Mouse (Mus musculus): ENCODE results near the gene Csnk1e.

Csnk1e gene

DNA sequence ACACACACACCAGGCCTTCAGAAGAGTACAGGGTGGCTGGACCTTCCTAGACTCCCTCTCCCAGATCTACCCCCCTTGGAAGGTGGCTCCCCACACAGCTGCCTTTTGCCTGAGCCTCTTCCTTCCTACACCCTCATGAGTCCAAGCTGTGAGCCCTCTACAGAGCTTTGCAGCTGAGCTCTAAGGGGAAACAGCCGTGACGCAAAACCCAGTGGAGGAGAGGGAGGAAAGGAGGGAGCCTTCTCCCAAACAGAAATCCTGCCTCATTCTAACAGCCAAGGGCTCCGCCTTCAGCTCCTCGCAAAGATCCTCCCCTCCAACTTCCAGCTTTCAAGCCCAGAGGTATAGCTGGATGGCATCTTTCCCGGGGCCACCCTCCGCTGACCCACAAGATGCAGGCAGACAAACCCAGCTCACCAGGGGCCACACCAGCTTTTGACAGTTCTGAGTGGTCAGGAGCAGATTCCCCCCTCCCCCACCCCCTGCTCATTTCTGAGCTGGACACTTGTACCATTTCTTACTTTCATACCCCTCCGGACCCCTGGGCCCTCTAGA, 11.4 kb downstream of the Csnk1e start:
- CTCF ChIA-PET, result no interaction called here

DNA sequence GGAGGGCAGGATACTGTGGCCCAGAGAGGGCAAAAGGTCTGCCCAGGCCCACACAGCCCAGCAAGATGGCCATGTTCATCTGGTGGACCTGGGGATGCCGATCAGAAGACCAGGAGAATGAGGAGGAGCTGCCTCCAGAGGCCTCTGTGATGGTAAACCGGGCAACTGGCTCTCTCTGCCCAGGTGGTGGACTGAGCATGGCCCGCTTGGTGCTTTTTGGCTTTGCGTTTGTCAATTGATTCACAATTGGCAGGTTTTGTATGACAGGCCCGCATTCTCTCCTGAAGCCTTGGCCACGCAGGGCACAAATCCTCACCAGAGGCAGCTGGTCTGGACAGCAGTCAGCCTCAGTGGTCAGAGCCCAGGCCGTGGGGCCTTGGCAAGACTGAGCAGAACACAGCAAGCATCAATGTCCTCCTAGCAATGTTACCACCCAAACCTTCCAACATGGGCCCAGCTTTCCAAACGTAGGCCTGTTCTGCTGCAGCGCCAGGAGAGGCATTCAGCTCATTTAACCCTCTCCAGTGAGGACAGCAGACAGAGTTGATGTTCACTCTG, 12.3 kb downstream of the Csnk1e start:
- CTCF ChIA-PET, result interaction anchor here (0.6 kb wide), 1 partner anchor 208 kb away, joined by 3 read pairs; no protein-coding TSS in a partner anchor

DNA sequence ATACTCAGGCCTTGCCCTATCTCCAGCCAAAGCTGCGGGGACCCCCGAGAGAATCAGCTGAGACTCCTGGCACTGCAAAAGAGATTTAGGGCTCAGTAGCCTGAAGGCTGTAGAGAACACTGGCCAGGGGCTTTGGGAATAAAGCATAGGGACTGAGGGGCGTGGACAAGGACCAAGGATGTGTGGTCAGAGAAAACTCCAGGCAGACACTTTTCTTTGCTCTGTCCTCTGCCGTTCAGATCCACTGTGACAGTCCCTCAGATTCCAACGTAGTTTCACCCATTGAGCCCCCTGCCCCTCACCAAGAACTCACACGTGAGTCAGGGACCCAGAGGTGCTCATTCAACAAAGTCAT, 13.1 kb downstream of the Csnk1e start:
- CTCF ChIA-PET, result interaction anchor here (0.5 to 0.6 kb wide), 2 partner anchors 14 to 208 kb away, joined by 3 to 4 read pairs; no protein-coding TSS in a partner anchor

DNA sequence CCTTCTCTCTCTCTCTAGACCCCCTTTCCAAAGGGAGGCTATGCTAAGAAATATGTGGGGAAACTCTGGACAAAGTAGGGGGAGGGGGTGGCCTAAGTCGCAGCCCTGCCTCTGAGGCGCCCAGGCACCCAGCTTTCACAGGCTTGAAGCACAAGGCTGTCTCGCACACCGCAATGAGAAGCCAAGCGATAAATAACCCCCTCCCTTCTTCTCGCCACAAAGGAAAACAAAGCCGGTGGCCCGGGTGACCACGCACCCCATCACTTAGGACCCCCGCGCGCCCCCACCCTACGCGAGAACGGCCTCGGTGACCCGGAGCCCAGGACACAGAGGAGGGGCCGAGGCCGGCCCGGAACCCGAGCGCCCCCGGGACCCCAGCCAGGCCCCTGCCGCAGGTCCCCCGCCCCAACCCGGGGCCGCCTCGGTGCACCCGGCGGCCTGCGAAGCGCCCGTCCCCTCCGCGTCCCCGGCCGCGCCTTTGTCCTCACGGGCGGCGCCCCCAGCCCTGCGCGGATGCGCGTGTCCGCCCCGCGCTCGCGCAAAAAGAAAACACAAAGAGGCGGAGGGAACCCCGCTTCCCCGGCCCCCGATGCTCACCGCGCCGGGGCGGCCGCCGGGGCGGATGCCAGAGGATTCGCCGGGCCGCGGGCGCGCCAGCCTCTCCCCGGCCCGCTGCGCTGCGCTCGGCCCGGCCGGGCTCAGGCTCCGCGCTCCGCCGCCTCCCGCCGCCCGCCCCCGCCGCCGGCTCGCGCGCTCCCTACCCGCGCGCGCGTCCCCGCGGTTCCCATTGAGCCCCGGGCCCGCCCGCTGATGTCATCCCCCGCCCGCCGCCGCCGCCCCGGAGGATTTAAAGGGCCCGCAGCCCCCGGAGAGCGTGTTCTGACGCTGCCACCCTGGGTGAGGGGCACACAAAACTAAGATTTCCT, 13.8 kb downstream of the Csnk1e start:
- CTCF ChIA-PET, result interaction anchor here (0.5 kb wide), 1 partner anchor 14 kb away, joined by 4 read pairs; no protein-coding TSS in a partner anchor

DNA sequence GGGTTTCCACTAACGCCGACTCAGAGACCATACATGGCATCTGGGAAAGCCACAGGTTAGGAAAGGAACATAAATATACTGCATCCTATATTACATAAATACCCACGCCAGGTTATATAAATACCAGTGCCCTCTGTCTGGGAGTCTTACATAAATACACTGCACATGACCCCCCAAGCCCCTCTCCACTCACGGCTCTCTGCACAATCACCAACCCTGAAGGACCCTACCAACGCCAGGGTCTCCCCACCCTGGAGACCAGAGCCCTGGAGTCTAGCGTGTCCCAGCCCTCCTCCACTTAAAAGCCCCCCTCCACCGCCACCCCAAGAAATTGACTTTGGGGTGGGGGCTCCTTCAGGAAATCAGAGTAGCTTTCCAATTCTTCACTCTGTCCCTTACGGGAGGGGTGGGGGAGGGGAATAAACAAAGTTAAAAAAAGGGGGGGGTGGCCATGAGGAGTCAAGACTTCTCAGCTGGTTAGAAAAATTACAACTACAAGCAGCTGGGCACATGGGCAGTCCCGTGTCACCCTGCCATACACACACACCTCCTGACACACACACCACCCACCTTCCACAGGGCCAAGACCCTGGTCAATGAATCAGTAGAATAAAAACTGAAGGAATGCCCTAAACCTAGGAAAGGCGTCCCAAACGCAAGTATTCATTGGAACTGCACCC, 14.6 kb downstream of the Csnk1e start:
- CTCF ChIA-PET, result interaction anchor here (0.7 kb wide), 1 partner anchor 158 kb away, joined by 3 read pairs; no protein-coding TSS in a partner anchor

DNA sequence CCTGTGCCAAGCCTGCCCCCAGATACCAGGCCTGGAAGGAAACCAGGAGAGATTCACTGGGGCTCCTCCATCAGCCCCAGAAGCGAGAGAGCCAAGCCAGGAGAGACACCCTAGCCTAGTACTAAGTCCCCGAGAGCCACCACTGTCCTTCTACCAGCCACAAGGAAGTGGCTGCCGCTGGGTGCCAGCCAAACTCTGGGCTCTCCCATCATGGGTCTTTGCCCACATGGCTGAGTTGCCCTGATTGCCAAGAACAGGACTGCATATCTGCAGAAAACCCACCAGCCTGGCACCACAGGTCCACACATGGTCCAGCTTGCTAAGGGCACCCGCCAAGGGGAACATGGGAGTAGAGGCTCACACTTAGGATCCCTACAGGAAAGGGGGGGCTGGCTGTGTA, 15.1 kb downstream of the Csnk1e start:
- CTCF ChIA-PET, result interaction anchor here (0.7 kb wide), 1 partner anchor 157 kb away, joined by 3 read pairs; no protein-coding TSS in a partner anchor

DNA sequence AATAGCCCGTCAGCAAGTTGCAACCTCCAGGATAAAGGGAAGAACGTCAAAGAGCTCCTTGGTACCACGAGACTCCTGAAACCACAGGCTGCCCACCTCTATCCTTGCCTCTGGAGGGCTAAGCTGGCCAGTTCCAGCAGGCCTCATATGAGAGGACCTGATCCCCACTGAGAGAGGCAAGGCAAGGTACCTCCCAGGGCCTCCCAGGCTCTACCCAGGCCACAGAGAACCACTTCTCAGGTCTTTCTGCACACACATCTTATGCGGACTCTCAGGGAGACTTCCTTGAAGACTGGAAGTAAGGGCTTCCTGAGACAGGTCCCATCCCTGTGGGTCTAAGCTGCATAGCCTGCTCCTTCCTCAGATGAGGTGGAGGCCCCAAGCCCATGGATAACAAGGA, 16.0 kb downstream of the Csnk1e start:
- CTCF ChIA-PET, result no interaction called here

DNA sequence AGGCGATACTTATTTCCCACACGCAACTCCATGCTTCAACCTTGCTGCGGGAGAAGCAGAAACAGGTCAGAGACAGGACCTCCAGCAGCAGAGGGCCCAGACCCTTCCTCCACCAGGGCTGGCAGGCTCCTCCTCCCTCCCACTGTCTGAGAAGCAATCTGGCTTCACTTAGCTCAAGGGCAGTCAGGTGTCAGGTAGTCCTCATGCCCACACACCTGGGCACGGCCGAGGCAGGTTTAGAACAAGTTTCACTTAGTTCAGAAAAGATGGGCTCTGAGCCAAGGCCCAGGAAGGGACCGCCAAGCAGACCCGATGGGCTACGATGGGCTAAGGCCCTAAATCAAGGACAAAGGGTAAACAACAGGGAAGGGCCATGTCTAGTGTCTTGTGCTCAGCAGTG, 16.6 kb downstream of the Csnk1e start:
- CTCF ChIA-PET, result no interaction called here

DNA sequence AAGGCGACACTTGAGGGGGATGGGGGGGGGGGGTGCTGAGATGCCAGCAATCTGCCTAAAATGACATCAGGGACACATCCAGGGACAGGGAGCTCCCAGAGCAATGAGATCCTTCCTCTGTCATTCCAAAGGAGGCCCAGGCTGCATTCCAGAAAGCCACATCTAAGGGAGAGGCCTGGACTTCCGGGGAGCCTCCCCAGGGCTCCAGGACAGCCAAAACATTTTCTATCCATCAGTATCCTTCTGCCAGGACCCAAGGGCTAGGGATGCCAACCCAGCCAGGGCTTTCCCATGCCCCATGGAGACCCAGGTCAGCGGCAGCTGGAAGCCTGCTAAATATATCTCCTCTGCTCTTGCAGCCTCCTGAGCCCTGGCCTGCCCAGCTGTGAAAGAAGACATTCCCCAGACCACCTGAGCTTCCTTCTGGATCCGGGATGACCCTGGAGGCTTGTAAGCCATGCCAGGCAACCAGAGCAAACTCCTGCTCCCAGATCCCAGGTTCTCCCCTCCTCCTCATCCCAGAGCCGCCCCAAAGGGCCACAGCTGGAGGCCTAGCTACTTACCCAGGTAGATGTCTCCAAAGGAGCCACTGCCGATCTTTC, 17.1 kb downstream of the Csnk1e start:
- CTCF ChIA-PET, result no interaction called here

DNA sequence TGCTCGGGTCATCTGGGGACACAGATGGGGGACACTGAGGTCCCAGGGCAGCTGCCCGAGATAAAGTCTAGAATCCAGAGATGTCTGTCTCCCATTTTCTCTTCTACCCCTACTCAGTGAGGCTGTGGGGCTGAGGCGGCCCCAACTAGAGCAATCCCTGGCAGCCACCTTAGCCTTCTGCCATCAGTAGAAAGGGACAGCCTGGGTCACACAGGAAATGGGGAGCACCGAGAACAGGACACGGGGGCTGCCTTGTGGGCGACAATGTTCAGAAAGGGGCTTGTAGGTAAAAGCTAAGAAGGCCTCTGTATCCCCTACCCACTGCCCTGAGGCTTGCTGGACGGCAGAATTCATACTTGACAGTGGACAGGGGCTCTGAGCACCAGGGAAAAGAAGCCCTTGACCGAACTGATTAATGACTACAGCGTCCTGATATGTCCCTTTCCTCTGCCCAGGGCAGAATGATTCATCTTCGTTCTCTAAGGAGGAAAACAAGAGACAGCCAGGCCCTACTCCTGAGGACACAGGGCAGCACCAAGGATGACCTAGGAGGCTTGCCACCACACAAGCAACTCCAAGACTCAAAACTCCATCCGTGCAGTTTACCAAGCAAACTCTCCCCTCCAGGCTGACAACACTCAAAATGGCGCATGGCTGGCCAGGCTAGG, 17.7 kb downstream of the Csnk1e start:
- CTCF ChIA-PET, result no interaction called here

DNA sequence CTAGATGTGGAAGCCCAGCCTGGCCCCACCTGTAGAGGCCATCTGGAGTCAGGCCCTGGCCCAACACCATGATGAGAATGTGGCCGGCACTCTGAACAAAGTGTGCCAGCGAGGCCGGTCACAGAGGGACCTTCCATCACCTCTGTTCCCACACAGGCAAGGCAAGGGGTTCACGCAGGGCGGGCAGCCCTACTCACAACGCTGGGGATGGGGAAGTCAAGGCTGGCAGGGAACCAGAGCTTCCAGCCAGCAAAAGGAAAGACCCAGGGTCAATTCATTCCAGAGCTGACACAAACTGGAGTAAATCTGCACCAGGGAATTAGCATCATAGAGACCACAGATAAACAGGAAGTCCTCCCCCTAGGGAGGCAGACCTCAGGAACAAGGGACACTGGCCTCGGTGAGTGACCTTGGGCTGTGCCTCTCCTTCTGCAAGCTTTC, 18.9 kb downstream of the Csnk1e start:
- CTCF ChIA-PET, result interaction anchor here (0.5 kb wide), 1 partner anchor 115 kb away, joined by 7 read pairs; no protein-coding TSS in a partner anchor

DNA sequence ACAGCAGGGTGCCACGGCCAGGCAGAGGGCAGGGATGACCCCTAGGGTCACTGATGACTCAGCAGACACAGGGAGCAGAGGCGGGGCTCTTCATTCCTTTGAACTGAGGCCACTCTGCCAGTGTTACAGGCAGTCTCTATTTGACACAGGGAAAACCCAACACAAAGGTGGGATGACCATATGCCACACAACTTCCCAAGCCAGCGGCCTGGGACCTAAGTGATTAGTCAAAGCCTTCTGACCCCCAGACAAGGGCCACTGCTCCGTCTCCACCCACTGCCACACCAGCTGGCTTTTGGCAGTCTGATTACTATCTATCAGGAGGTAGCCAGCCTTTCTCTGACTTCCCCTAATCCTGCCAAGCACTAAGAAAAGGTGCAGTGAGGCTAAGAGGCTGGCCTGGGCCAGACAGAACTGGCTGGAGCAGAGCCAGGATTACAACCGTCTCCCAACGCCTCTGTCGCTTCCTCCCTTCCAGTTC, 20.1 kb downstream of the Csnk1e start:
- CTCF ChIA-PET, result no interaction called here

DNA sequence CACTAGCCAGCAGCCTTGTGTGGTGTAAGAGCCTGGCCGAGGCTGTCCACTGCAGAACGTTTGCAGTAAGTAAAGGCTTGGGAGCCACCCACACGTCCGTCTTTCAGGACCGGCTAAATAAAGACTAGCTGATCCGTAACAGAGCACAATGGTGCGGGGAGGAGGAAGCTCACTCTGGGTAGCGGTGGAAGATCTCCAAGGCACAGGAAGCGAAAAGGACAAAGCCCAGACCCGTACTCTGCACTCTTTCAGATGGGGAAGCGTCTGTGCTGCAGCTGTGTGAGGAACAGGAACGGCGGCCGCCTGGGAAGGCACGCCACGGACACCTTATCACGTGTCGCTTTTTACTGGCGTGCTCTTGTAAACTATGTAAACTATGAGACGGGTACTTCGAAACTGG, 22.5 kb downstream of the Csnk1e start:
- CTCF ChIA-PET, result no interaction called here

DNA sequence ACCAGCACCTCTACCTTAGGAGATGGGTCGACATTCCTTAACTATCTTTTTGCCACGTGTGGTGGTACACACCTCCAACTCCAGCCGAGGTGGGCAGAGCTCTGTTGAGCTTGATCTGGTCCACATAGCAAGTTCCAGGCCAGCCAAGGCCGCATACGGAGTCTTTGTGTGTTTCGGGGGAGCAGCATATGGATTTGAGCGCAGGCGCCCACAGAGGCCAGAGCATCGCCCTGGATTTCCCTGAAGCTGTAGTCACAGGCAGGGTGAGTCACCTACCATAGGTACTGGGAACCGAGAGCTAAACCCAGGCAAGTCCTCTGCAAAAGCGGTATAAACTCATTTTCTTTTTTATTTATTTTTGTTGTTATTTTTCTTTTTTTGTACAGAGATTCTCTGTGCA, 23.0 kb downstream of the Csnk1e start:
- CTCF ChIA-PET, result interaction anchor here (1.1 kb wide), 1 partner anchor 28 kb away, joined by 6 read pairs; no protein-coding TSS in a partner anchor

DNA sequence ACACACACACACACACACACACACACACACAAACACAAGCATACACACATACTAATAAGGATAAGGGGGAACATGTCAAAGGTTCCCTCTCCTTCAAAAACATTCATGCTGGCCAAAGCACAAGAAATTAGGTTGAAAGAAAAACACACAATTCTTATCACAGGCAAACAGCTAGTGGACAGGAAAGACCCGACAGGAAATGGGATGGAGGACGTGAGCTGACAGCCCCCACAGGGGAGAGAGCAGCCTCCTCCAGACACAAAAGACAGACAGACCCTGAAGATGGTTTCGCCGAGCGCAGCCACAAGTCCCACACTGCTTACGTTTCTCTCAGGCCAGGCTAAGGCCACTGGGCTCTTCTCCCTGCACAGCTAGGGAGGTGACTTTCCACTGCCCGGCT, 23.4 kb downstream of the Csnk1e start:
- CTCF ChIA-PET, result interaction anchor here (1.1 kb wide), 1 partner anchor 27 kb away, joined by 6 read pairs; no protein-coding TSS in a partner anchor

DNA sequence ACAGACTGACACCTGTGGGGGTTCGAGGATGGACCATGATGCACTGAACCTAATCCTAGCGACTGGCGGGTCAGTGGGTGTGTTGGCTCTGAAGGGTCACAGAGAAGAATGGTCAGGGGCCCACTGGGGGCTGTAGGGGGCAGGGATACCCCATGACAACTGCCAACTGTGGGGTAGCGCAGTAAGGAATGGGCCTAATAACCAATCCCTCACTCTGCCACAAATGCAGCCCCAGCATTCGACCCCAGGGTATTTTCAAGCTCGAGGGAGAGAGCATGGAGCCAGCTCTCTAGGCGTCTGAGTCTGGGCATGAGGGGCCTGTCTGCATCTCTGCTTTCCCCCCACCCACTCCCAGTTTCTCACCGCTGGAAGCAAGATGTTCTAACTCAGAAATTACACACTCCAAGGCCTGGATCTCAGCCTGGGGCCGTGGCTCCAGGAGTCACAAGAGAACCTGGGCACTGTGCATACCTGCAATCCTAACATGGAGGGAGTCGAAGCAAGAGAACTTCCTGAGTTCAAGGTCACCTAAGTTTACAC, 24.8 kb downstream of the Csnk1e start:
- CTCF ChIA-PET, result no interaction called here

DNA sequence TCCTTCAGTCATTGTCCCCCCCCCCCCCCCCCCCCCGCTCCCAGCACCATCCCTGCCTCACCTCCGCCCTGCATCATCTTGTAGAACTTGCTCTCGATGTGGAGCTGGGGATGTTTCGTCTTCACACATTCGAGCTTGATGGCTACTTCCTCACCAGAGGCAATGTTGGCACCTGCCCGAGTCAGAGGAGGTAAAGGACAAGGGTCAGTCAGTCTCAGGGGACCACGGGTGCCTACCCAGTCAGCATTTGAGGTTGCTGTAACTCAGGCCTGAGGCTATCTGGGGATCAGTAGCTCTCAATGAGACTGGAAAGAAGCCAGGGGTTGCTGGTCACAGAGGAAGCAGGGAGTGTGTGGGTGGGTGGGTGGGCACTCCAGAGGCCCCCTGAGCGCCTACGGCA, 25.4 kb downstream of the Csnk1e start:
- CTCF ChIA-PET, result no interaction called here

DNA sequence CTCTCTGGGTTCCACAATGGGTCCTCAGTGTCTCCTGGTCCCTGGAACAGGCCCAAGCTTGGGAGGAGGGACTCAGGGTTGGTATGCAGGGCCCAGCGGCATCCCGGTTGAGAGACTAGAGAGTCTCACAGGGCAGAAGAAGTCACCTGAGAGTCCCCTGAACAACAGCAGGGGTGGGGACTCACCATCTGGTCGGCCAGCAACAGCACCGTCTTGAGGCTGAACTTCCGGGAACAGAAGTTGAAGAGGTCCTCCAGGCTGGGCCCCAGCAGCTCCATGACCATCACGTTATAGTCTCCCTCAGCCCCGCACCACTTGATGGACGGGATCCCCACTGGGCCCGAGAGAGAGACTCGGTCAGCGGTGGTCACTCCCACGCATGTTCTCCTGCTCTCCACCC, 25.8 kb downstream of the Csnk1e start:
- CTCF ChIA-PET, result no interaction called here

DNA sequence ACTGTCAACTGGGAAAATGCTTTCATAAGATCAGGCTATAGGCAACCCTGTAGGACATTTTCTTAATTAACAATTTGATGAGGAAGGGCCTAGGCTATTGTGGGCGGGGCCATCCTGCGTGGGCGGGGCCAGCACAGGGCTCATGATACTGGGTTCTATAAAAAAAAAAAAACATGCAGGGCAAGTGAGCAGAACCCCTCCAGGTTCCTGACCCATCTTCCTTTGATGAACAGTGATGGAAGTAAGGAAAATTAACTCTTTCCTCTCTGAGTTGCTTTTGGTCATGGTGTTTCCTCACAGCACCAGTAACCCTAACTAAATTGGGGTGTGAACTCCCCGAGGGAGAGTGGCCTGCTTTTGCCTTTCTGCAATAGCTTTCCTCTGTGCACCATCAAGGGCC, 26.8 kb downstream of the Csnk1e start:
- CTCF ChIA-PET, result no interaction called here

DNA sequence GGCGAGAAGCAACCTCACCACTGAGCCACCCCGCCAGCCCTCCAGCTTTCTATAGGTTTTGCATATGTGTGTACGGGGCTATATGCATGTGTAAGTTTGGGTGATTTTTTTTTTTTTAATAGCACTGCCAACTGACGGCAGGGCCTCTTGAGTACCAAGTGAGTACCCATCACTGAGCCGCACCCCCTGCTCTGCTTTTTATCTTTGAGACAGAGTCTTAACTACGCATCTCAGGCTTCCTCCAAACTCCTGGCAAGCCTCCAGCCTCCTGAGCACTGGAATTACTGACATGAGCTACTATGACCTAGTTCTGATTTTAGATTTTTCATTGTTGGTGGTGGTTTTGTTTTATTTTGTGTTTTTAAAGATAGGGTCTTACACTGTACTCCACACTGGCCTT, 27.9 kb downstream of the Csnk1e start:
- CTCF ChIA-PET, result no interaction called here

DNA sequence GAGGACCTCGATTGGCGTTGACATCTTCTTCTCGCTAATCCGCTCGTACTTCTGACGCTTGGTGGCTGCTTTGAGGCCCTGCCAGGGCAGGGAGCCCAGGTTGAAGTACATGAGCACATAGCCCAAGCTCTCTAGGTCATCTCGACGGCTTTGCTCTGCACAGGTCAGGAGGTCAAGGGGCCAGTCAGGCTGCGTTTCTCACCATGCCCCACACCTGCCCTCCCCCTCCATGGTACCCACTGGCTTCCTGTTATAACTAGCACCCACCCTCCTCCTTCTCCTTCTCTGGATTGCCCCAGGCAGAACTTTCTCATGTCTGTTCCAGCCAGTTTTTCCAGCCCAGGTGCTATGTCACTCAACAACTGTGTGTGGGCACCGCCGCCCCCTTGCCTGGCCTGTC, 29.9 kb downstream of the Csnk1e start:
- CTCF ChIA-PET, result no interaction called here

Data from spleen, embryonic (tissue).